Mouse (Mus musculus): ENCODE data around the gene D7Ertd443e. TPM values are rescaled to one million over a fixed set of nuclear protein-coding genes. Genes with fewer than 3 reads are reported as not detected.

Gene D7Ertd443e
- polyA plus RNA-seq, 1 experiment from 2014 or later, result 0.95 TPM

- no peaks in the 10 kb centered on the region for H3K27me3 ChIP-seq
- no peaks in the 10 kb centered on the region for H3K36me3 ChIP-seq
- H3K4me1 ChIP-seq, result peaks cover 32% of the 10 kb centered on the region
- WGBS, result 31% methylated on average over 6 of the region's 6 CpGs
- H3K4me3 ChIP-seq, result no peak overlapping the region
- ATAC-seq (ENCODE audit: insufficient number of reproducible peaks, low FRiP score, low TSS enrichment, low read depth), result no peak
- H3K4me2 ChIP-seq, result no peak overlapping the region
- 0 out of 2 replicates have a peak overlapping the region, but pooled peaks have one; percentile 14 for H3K27ac ChIP-seq
- H3K9ac ChIP-seq, result no peak overlapping the region
- H3K9me3 ChIP-seq, result no peaks in the 10 kb centered on the region
These were observed 97.8 kb downstream of the D7Ertd443e start for GRCm38 (mm10) chr7:134287570-134288222.

GRCm38 (mm10) chr7:134272956-134273355 lies 112.5 kb downstream of the D7Ertd443e start:
- Histone ChIP-seq H3K36me3 (no peaks in the 10 kb centered on the region), H3K9me3 (no peaks in the 10 kb centered on the region), H3K9ac (no peak overlapping the region), H3K27me3 (no peaks in the 10 kb centered on the region), H3K4me1 (peaks cover 6% of the 10 kb centered on the region; the same call in 1 of the 2 replicates), H3K4me3 (no peak overlapping the region), H3K27ac (no peak overlapping the region), H3K4me2 (no peak overlapping the region)
- WGBS, result 79% methylated on average over 5 of the region's 5 CpGs
- no peak for ATAC-seq (ENCODE audit: insufficient number of reproducible peaks, low FRiP score, low TSS enrichment, low read depth)

GRCm38 (mm10) chr7:134272421-134272820 lies 113.0 kb downstream of the D7Ertd443e start:
- H3K9me3 ChIP-seq, result no peaks in the 10 kb centered on the region
- H3K36me3 ChIP-seq, result no peaks in the 10 kb centered on the region
- no peak overlapping the region for H3K4me2 ChIP-seq
- H3K4me1 ChIP-seq, result peaks cover 6% of the 10 kb centered on the region; the same call in 1 of the 2 replicates
- H3K27me3 ChIP-seq, result no peaks in the 10 kb centered on the region
- 59% methylated on average over 4 of the region's 4 CpGs for WGBS
- H3K9ac ChIP-seq, result no peak overlapping the region
- H3K27ac ChIP-seq, result no peak overlapping the region
- ATAC-seq (ENCODE audit: insufficient number of reproducible peaks, low FRiP score, low TSS enrichment, low read depth), result no peak
- H3K4me3 ChIP-seq, result no peak overlapping the region

GRCm38 (mm10) chr7:134265783-134266182 lies 119.7 kb downstream of the D7Ertd443e start:
- Histone ChIP-seq H3K27me3 (no peaks in the 10 kb centered on the region), H3K9me3 (no peaks in the 10 kb centered on the region), H3K36me3 (no peaks in the 10 kb centered on the region), H3K4me1 (peaks cover 14% of the 10 kb centered on the region; the same call in 1 of the 2 replicates), H3K9ac (no peak overlapping the region), H3K4me3 (no peak overlapping the region), H3K27ac (no peak overlapping the region), H3K4me2 (no peak overlapping the region)
- ATAC-seq (ENCODE audit: insufficient number of reproducible peaks, low FRiP score, low TSS enrichment, low read depth), result no peak
- WGBS, result 76% methylated on average over 4 of the region's 4 CpGs

GRCm38 (mm10) chr7:134263146-134263906 lies 122.1 kb downstream of the D7Ertd443e start:
- WGBS, result 38% methylated on average over 4 of the region's 4 CpGs
- Histone ChIP-seq H3K4me3 (no peak overlapping the region), H3K4me2 (no peak overlapping the region), H3K36me3 (no peaks in the 10 kb centered on the region), H3K27me3 (no peaks in the 10 kb centered on the region), H3K9ac (no peak overlapping the region), H3K27ac (0 out of 2 replicates have a peak overlapping the region, but pooled peaks have one; percentile 40), H3K4me1 (peaks cover 8% of the 10 kb centered on the region; the same call in 1 of the 2 replicates), H3K9me3 (no peaks in the 10 kb centered on the region)
- ATAC-seq (ENCODE audit: insufficient number of reproducible peaks, low FRiP score, low TSS enrichment, low read depth), result no peak

- H3K27ac ChIP-seq, result no peak overlapping the region
- 42% methylated on average over 4 of the region's 4 CpGs for WGBS
These were observed 124.3 kb downstream of the D7Ertd443e start for GRCm38 (mm10) chr7:134261003-134261701.

GRCm38 (mm10) chr7:134250273-134250870 lies 135.1 kb downstream of the D7Ertd443e start:
- no peak overlapping the region for H3K4me3 ChIP-seq
- H3K4me1 ChIP-seq, result no peaks in the 10 kb centered on the region
- H3K9ac ChIP-seq, result no peak overlapping the region
- ATAC-seq (ENCODE audit: insufficient number of reproducible peaks, low FRiP score, low TSS enrichment, low read depth), result no peak
- no peak overlapping the region for H3K27ac ChIP-seq
- no peaks in the 10 kb centered on the region for H3K36me3 ChIP-seq
- WGBS, result 73% methylated on average over 7 of the region's 7 CpGs
- H3K27me3 ChIP-seq, result no peaks in the 10 kb centered on the region
- no peaks in the 10 kb centered on the region for H3K9me3 ChIP-seq
- no peak overlapping the region for H3K4me2 ChIP-seq

More at GRCm38 (mm10) chr7:134261003-134261701, 124.3 kb downstream of the D7Ertd443e start:
- H3K4me2 ChIP-seq, result no peak overlapping the region
- no peak overlapping the region for H3K9ac ChIP-seq
- peaks cover 8% of the 10 kb centered on the region; the same call in 1 of the 2 replicates for H3K4me1 ChIP-seq
- no peaks in the 10 kb centered on the region for H3K27me3 ChIP-seq
- H3K9me3 ChIP-seq, result no peaks in the 10 kb centered on the region
- no peaks in the 10 kb centered on the region for H3K36me3 ChIP-seq
- no peak overlapping the region for H3K4me3 ChIP-seq
- no peak for ATAC-seq (ENCODE audit: insufficient number of reproducible peaks, low FRiP score, low TSS enrichment, low read depth)

- Histone ChIP-seq H3K4me3 (no peak overlapping the region), H3K4me1 (no peaks in the 10 kb centered on the region), H3K9me3 (no peaks in the 10 kb centered on the region), H3K4me2 (no peak overlapping the region), H3K27me3 (no peaks in the 10 kb centered on the region), H3K36me3 (no peaks in the 10 kb centered on the region), H3K9ac (no peak overlapping the region), H3K27ac (no peak overlapping the region)
- WGBS, result 86% methylated on average over 2 of the region's 2 CpGs
- no peak for ATAC-seq (ENCODE audit: insufficient number of reproducible peaks, low FRiP score, low TSS enrichment, low read depth)
These were observed 137.4 kb downstream of the D7Ertd443e start for GRCm38 (mm10) chr7:134248041-134248440.

- H3K9ac ChIP-seq, result no peak overlapping the region
- H3K27me3 ChIP-seq, result no peaks in the 10 kb centered on the region
- 28% methylated on average over 5 of the region's 5 CpGs for WGBS
- no peaks in the 10 kb centered on the region for H3K36me3 ChIP-seq
- H3K4me2 ChIP-seq, result no peak overlapping the region
- H3K9me3 ChIP-seq, result no peaks in the 10 kb centered on the region
- ATAC-seq (ENCODE audit: insufficient number of reproducible peaks, low FRiP score, low TSS enrichment, low read depth), result no peak
- no peak overlapping the region for H3K4me3 ChIP-seq
- no peaks in the 10 kb centered on the region for H3K4me1 ChIP-seq
- no peak overlapping the region for H3K27ac ChIP-seq
These were observed 138.8 kb downstream of the D7Ertd443e start for GRCm38 (mm10) chr7:134246624-134247023.

GRCm38 (mm10) chr7:134242773-134243172 lies 142.7 kb downstream of the D7Ertd443e start:
- Histone ChIP-seq H3K27me3 (peaks cover 7% of the 10 kb centered on the region; the same call in 1 of the 2 replicates), H3K36me3 (no peaks in the 10 kb centered on the region), H3K27ac (no peak overlapping the region), H3K4me3 (no peak overlapping the region), H3K9me3 (no peaks in the 10 kb centered on the region), H3K9ac (no peak overlapping the region), H3K4me2 (no peak overlapping the region), H3K4me1 (peaks cover 2% of the 10 kb centered on the region; the same call in 1 of the 2 replicates)
- no peak for ATAC-seq (ENCODE audit: insufficient number of reproducible peaks, low FRiP score, low TSS enrichment, low read depth)
- 74% methylated on average over 1 of the region's 1 CpGs for WGBS

- no peak for ATAC-seq (ENCODE audit: insufficient number of reproducible peaks, low FRiP score, low TSS enrichment, low read depth)
- H3K36me3 ChIP-seq, result no peaks in the 10 kb centered on the region
- no peak overlapping the region for H3K9ac ChIP-seq
- no peak overlapping the region for H3K27ac ChIP-seq
- peaks cover 5% of the 10 kb centered on the region; the same call in 1 of the 2 replicates for H3K4me1 ChIP-seq
- 81% methylated on average over 4 of the region's 4 CpGs for WGBS
- H3K4me2 ChIP-seq, result no peak overlapping the region
- H3K4me3 ChIP-seq, result no peak overlapping the region
- peaks cover 11% of the 10 kb centered on the region; the same call in 1 of the 2 replicates for H3K27me3 ChIP-seq
- H3K9me3 ChIP-seq, result no peaks in the 10 kb centered on the region
These were observed 144.2 kb downstream of the D7Ertd443e start for GRCm38 (mm10) chr7:134241212-134241611.
